In genomic region chr5:97700507-97700906, GRCm38 (mm10) we compare ENCODE assay signal across 16 mouse cellular contexts.
A peak's percentile ranks its signal among the peaks of the same experiment; 100 is the strongest.
DNase-seq lines count a peak whose midpoint lies in the region; ATAC-seq and TF ChIP-seq lines count a peak whose summit lies in the region.
"Had no signal": no experiment of that assay in that cellular context is flagged by ENCODE, and none has a peak within 500 bp of the region (broad histone marks: within the 10 kb centered on the region; RNA-seq: fewer than 3 reads in every experiment).

No protein-coding gene starts in this region.

- H3K27me3 ChIP-seq in heart, embryonic 11.5 days (ENCODE audit: control insufficient read depth, insufficient read depth, low read length), result no peaks in the 10 kb centered on the region
- no peaks in the 10 kb centered on the region for H3K27me3 ChIP-seq in lung, postnatal 0 days (replicated peaks; ENCODE audit: insufficient read depth, low read length)
- no peaks in the 10 kb centered on the region for H3K27me3 ChIP-seq in midbrain, embryonic 13.5 days
- H3K27me3 ChIP-seq: embryonic facial prominence, embryonic 12.5 days; liver, embryonic 15.5 days; neural tube, embryonic 13.5 days had no signal

- no peak overlapping the region for H3K9ac ChIP-seq in heart, embryonic 11.5 days (ENCODE audit: low read depth, low read length)
- no peak overlapping the region for H3K9ac ChIP-seq in lung, postnatal 0 days (replicated peaks; ENCODE audit: low read depth)
- H3K9ac ChIP-seq in midbrain, embryonic 13.5 days (replicated peaks), result no peak overlapping the region
- H3K9ac ChIP-seq: embryonic facial prominence, embryonic 12.5 days; liver, embryonic 15.5 days; neural tube, embryonic 13.5 days had no signal

- DNase-seq in heart, adult 11 months, result peak; percentile 88
- DNase-seq in lung, postnatal 0 days (ENCODE audit: low spot score), result peak; percentile 6
- DNase-seq in lung, postnatal 10 days, result no peak
- peak; percentile 20 to 46 for DNase-seq in frontal cortex, postnatal 36 days (ENCODE audit: low spot score in 2 of 2)
- DNase-seq in left cerebral cortex, postnatal 14 days (ENCODE audit: low spot score in 2 of 2), result peak; percentile 21 to 75
- DNase-seq in testis, postnatal 14 days (ENCODE audit: low spot score), result no peak
- DNase-seq: adrenal gland, postnatal 25 days; cerebellum, postnatal 25 days; gastrocnemius, postnatal 36 days had no signal

- H3K4me3 ChIP-seq in heart, embryonic 11.5 days (ENCODE audit: low read depth, low read length), result no peak overlapping the region
- H3K4me3 ChIP-seq in lung, postnatal 0 days (ENCODE audit: low read depth, low read length), result no peak overlapping the region
- H3K4me3 ChIP-seq in midbrain, embryonic 13.5 days (replicated peaks), result no peak overlapping the region
- H3K4me3 ChIP-seq: embryonic facial prominence, embryonic 12.5 days; liver, embryonic 15.5 days; neural tube, embryonic 13.5 days had no signal

- no peak for TF ChIP-seq CTCF in lung, postnatal 0 days (IDR thresholded peaks at IDR 0.05)

- no peak overlapping the region for H3K4me2 ChIP-seq in heart, embryonic 11.5 days
- no peak overlapping the region for H3K4me2 ChIP-seq in lung, postnatal 0 days (replicated peaks; ENCODE audit: low read depth, low read length)
- H3K4me2 ChIP-seq in midbrain, embryonic 13.5 days (replicated peaks), result no peak overlapping the region
- H3K4me2 ChIP-seq: embryonic facial prominence, embryonic 12.5 days; liver, embryonic 15.5 days; neural tube, embryonic 13.5 days had no signal

- no peaks in the 10 kb centered on the region for H3K36me3 ChIP-seq in heart, embryonic 11.5 days (ENCODE audit: control insufficient read depth, insufficient read depth, low read length)
- no peaks in the 10 kb centered on the region for H3K36me3 ChIP-seq in lung, postnatal 0 days (ENCODE audit: insufficient read depth, low read length)
- H3K36me3 ChIP-seq in midbrain, embryonic 13.5 days, result no peaks in the 10 kb centered on the region
- H3K36me3 ChIP-seq: embryonic facial prominence, embryonic 12.5 days; liver, embryonic 15.5 days; neural tube, embryonic 13.5 days had no signal

- 60% methylated on average over 3 of the region's 3 CpGs for whole genome bisulfite sequencing in heart, embryonic 11.5 days (ENCODE audit: insufficient replicate concordance)
- whole genome bisulfite sequencing in lung, postnatal 0 days, result 45% methylated on average over 3 of the region's 3 CpGs
- WGBS in midbrain, embryonic 13.5 days, result 89% methylated on average over 3 of the region's 3 CpGs

- no peak for ATAC-seq in heart, embryonic 11.5 days (replicated peaks; ENCODE audit: insufficient number of reproducible peaks, low FRiP score, low TSS enrichment)
- ATAC-seq in lung, postnatal 0 days, result no peak
- no peak for ATAC-seq in midbrain, embryonic 13.5 days
- ATAC-seq: midbrain, embryonic 16.5 days had no signal

- H3K27ac ChIP-seq in heart, embryonic 11.5 days (ENCODE audit: low read depth, low read length), result no peak overlapping the region
- H3K27ac ChIP-seq in lung, postnatal 0 days (ENCODE audit: low read length), result no peak overlapping the region
- no peak overlapping the region for H3K27ac ChIP-seq in midbrain, embryonic 13.5 days
- H3K27ac ChIP-seq: embryonic facial prominence, embryonic 12.5 days; kidney, postnatal 0 days; liver, embryonic 15.5 days; neural tube, embryonic 13.5 days had no signal

- H3K9me3 ChIP-seq in heart, embryonic 11.5 days (replicated peaks; ENCODE audit: control insufficient read depth, low read length), result no peaks in the 10 kb centered on the region
- no peaks in the 10 kb centered on the region for H3K9me3 ChIP-seq in lung, postnatal 0 days (ENCODE audit: low read length)
- H3K9me3 ChIP-seq in midbrain, embryonic 13.5 days, result no peaks in the 10 kb centered on the region
- H3K9me3 ChIP-seq: embryonic facial prominence, embryonic 12.5 days; liver, embryonic 15.5 days; neural tube, embryonic 13.5 days had no signal

- intact Hi-C loops in left cerebral cortex, postnatal 14 days (cut with DNase I), result no loop called here

- TF ChIP-seq EP300 in lung, postnatal 0 days (IDR thresholded peaks at IDR 0.05), result no peak

- H3K4me1 ChIP-seq in heart, embryonic 11.5 days (ENCODE audit: control insufficient read depth, insufficient read depth, low read length), result no peaks in the 10 kb centered on the region
- no peaks in the 10 kb centered on the region; the same call in 1 of the 2 replicates for H3K4me1 ChIP-seq in lung, postnatal 0 days (ENCODE audit: insufficient read depth, low read depth, low read length)
- H3K4me1 ChIP-seq in midbrain, embryonic 13.5 days (replicated peaks), result no peaks in the 10 kb centered on the region
- H3K4me1 ChIP-seq: embryonic facial prominence, embryonic 12.5 days; liver, embryonic 15.5 days had no signal

Comparison
In these comparisons a context has a peak if more than half of its experiments do, and no peak if none do; other contexts are left out.
1. DNase-seq: peak in heart, adult 11 months (single experiment), lung, postnatal 0 days (single experiment), frontal cortex, postnatal 36 days (2 of 2) and left cerebral cortex, postnatal 14 days (2 of 2); none in lung, postnatal 10 days (single experiment) and testis, postnatal 14 days (single experiment).